Mouse (Mus musculus) ES-E14 (cell line): ENCODE measurements at regions not wholly inside any gene's neighbourhood (a gene's known extent, or its start where the extent isn't known, plus 50 kb on each side); places are given as distances from the start of the nearest gene placed in this dataset.

Experiments used
- HCFC1 ChIP-seq: IDR thresholded peaks from 2 replicates; pipeline ENCODE4 v1.6.1; 2012; ENCODE audit warnings: low read length, inconsistent platforms, borderline replicate concordance; ENCODE audit not compliant: insufficient read depth
- MAFK ChIP-seq: IDR thresholded peaks from 2 replicates; pipeline ENCODE4 v1.6.1; 2014; ENCODE audit warnings: mild to moderate bottlenecking, low read depth, low read length, inconsistent platforms; ENCODE audit not compliant: insufficient read depth
- ZC3H11A ChIP-seq: IDR thresholded peaks from 2 replicates; pipeline ENCODE4 v1.6.1; 2012; ENCODE audit warnings: low read depth, mild to moderate bottlenecking, inconsistent platforms, low read length, borderline replicate concordance
- ZNF384 ChIP-seq: IDR thresholded peaks from 2 replicates; pipeline ENCODE4 v1.6.1; 2012; ENCODE audit warnings: low read depth, low read length, inconsistent platforms

DNA sequence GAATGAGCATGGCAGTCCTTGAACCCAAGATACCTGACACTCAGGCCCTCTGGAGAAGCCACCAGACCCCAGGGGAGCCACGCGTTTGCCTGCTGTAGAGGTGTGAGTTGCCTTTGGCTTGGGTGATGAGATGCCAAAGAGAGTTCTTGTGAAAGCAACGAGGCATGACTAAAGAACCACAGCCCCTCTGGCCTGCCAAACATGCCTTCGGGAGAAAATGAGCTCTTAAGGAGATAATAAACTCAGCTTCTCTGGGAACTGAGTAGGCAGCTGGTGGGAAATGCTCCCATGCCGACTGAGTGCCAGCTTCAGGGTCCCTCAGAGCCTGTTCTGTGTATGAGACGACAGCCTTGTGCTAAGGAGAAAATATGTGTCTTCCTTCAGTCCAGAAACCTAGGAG is 160.1 kb downstream of the Klhl25 start:
- TF ChIP-seq ZC3H11A (no peak), HCFC1 (no peak), MAFK (no peak), ZNF384 (no peak)
